Mouse (Mus musculus) C2C12 (cell line): ENCODE measurements around the gene Maf. TPM values are rescaled to one million over a fixed set of nuclear protein-coding genes. Genes with fewer than 3 reads are reported as not detected.

Source experiments
- H3K27me3 ChIP-seq: one replicate; pipeline ENCODE4 v1.6.1; 2011; ENCODE audit not compliant: control insufficient read depth, insufficient read depth, insufficient read length
- H3K36me3 ChIP-seq: one replicate; pipeline ENCODE4 v1.6.1; 2011; ENCODE audit not compliant: control insufficient read depth, insufficient read depth
- H3K4me3 ChIP-seq: one replicate; pipeline ENCODE4 v1.5.1; 2011; ENCODE audit warnings: mild to moderate bottlenecking, control low read depth; ENCODE audit not compliant: poor library complexity, insufficient read depth, severe bottlenecking
- H3K79me2 ChIP-seq: one replicate; pipeline ENCODE4 v1.6.1; 2011; ENCODE audit not compliant: control insufficient read depth, insufficient read depth
- H3K79me3 ChIP-seq: one replicate; pipeline ENCODE4 v1.6.1; 2011; ENCODE audit warnings: low read depth, control low read depth
- H3ac ChIP-seq: one replicate; pipeline ENCODE3; 2011; ENCODE audit warnings: low read depth; ENCODE audit not compliant: control insufficient read depth, insufficient read length
- CEBPB ChIP-seq: IDR thresholded peaks from one replicate; pipeline ENCODE4 v1.6.1; 2011; ENCODE audit warnings: low read depth, mild to moderate bottlenecking, control low read depth, moderate library complexity
- CTCF ChIP-seq: IDR thresholded peaks from one replicate; pipeline ENCODE4 v1.5.1; 2011; ENCODE audit not compliant: control insufficient read depth, insufficient read depth, insufficient read length
- FOSL1 ChIP-seq: IDR thresholded peaks from one replicate; pipeline ENCODE4 v1.8.0; 2011; ENCODE audit warnings: mild to moderate bottlenecking, low read length; ENCODE audit not compliant: poor library complexity, insufficient read depth, severe bottlenecking
- MAX ChIP-seq: IDR thresholded peaks from one replicate; pipeline ENCODE4 v1.6.1; 2011; ENCODE audit warnings: mild to moderate bottlenecking, control low read depth
- MYOD1 ChIP-seq: IDR thresholded peaks from one replicate; pipeline ENCODE4 v1.6.1; 2011; ENCODE audit warnings: low read depth; ENCODE audit not compliant: control insufficient read depth, insufficient read length
- MYOG ChIP-seq: IDR thresholded peaks from one replicate; pipeline ENCODE4 v1.6.1; 2011; ENCODE audit not compliant: control insufficient read depth, insufficient read length; ENCODE audit errors: extremely low read depth
- USF1 ChIP-seq: IDR thresholded peaks from one replicate; pipeline ENCODE4 v1.6.1; 2011; ENCODE audit warnings: low read depth, mild to moderate bottlenecking, control low read depth, moderate library complexity
- polyA plus RNA-seq: library from polyadenylated mRNA; unstranded; fragments of >200 nt; fragmentation: generic; extraction: Trizol; gene quantifications from one replicate; pipeline ENCODE4 v1.2.1, GENCODE M21; 2012; ENCODE audit warnings: missing spikeins

Gene Maf
- polyA plus RNA-seq, 1 experiment: 0.60 TPM

DNA sequence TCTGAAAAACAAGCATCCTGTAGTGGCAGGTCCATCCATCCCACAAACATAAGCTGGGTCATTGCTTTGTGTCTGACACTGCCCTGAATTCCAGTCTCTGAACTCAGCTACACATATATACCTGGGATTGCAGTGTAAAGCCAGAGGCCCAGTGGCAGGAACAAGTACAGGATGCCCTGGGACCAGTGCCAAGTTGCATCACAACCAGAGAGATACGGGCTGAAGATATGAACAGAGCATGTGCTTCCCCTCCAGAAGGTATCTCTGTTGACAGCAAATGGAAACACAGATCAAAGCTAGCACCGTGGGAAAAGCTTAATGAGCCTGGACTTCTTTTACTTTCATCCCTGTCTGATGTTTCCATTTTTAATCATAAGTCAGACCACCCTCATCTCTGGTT lies 38.1 kb upstream of the Maf start:
- TF ChIP-seq CTCF (no peak), CEBPB (no peak), USF1 (no peak), MAX (no peak), MYOG (no peak), MYOD1 (no peak), FOSL1 (no peak)
- no peak overlapping the region for H3K4me3 ChIP-seq
- no peaks in the 10 kb centered on the region for H3K79me3 ChIP-seq
- H3K27me3 ChIP-seq: no peaks in the 10 kb centered on the region
- H3K79me2 ChIP-seq: no peaks in the 10 kb centered on the region
- no peak overlapping the region for H3ac ChIP-seq
- H3K36me3 ChIP-seq: no peaks in the 10 kb centered on the region

GRCm38 (mm10) chr8:115743441-115743840 lies 35.8 kb upstream of the Maf start:
- H3ac ChIP-seq: no peak overlapping the region
- H3K79me2 ChIP-seq: no peaks in the 10 kb centered on the region
- TF ChIP-seq MAX: no peak
- no peak for TF ChIP-seq CEBPB
- no peak for TF ChIP-seq MYOG
- TF ChIP-seq USF1: no peak
- no peak for TF ChIP-seq MYOD1
- no peak for TF ChIP-seq CTCF
- TF ChIP-seq FOSL1: no peak
- no peaks in the 10 kb centered on the region for H3K27me3 ChIP-seq
- H3K4me3 ChIP-seq: no peak overlapping the region
- no peaks in the 10 kb centered on the region for H3K36me3 ChIP-seq
- H3K79me3 ChIP-seq: no peaks in the 10 kb centered on the region

- TF ChIP-seq MAX (no peak), USF1 (no peak)
- Histone ChIP-seq H3K36me3 (no peaks in the 10 kb centered on the region), H3K27me3 (no peaks in the 10 kb centered on the region), H3K79me2 (no peaks in the 10 kb centered on the region), H3ac (no peak overlapping the region), H3K4me3 (no peak overlapping the region), H3K79me3 (no peaks in the 10 kb centered on the region)
Measured at GRCm38 (mm10) chr8:115742646-115743045, 35.1 kb upstream of the Maf start.

DNA sequence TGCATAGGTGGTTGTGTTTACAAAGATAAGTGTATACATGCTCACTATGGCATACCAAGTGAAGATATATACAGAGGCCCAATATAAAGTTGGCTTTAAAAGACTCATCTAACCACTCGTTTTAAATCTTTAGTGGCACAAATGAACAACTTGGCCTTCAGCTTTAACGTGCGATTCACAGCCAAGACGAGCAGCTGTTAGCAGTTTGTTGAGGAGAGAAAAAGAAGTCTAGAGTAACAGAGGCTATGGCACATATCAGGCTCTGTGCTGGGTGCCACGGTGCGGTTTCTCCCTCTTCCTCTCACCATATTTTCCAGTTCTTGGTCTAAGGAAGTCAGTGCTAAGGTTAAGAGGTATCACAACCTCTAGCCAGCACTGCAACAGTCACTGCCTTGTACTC lies 34.4 kb upstream of the Maf start:
- Histone ChIP-seq H3K36me3 (no peaks in the 10 kb centered on the region), H3K4me3 (no peak overlapping the region), H3ac (no peak overlapping the region), H3K79me3 (no peaks in the 10 kb centered on the region), H3K79me2 (no peaks in the 10 kb centered on the region), H3K27me3 (no peaks in the 10 kb centered on the region)
- no peak for TF ChIP-seq FOSL1
- no peak for TF ChIP-seq CTCF
- TF ChIP-seq CEBPB: no peak
- TF ChIP-seq USF1: no peak
- no peak for TF ChIP-seq MYOD1
- TF ChIP-seq MYOG: no peak
- TF ChIP-seq MAX: no peak

DNA sequence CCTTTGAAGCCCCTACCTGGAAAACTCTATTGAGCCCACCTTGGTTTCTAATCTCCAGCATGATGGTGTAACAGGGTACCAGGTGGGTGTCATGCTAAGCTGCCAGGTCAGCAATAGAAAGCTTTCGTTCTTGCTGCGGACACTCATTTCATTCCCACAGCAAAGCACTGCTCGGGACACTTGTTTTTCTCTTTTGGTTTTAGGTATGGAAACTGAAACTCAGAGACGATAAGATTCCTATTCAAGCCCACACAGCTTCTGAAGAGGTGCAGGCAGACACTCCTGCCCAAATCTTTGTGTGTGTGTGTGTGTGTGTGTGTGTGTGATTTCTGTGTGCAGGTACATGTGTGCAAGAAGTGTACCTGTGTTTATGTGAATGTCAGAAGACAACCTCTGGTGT lies 32.2 kb upstream of the Maf start:
- TF ChIP-seq MAX (no peak), MYOG (no peak), USF1 (no peak), CTCF (no peak), MYOD1 (no peak), CEBPB (no peak), FOSL1 (no peak)
- H3K79me3 ChIP-seq: no peaks in the 10 kb centered on the region
- H3K4me3 ChIP-seq: no peak overlapping the region

DNA sequence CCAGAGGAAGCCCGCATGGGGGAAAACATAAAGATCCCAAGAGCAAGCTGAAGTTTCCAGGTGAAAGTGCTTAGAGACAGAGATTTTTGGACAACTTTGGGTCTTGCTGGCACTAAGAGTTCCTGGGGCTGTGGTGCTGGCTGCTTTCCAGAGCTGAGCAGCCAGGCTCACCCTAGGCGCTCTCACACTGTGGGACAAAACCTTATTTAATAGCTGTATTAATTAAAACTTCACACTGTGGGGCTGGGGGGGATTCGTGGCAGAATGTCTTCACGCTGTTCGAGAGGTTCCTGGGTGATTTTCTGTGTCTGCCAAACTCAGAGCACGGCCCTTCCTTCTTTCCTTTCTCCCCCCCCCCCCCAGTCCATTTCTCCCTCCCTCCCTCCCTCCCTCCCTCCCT lies 24.8 kb upstream of the Maf start:
- no peaks in the 10 kb centered on the region for H3K27me3 ChIP-seq

More for the DNA sequence above, 32.2 kb upstream of the Maf start:
- H3ac ChIP-seq: no peak overlapping the region
- H3K27me3 ChIP-seq: no peaks in the 10 kb centered on the region
- H3K79me2 ChIP-seq: no peaks in the 10 kb centered on the region
- no peaks in the 10 kb centered on the region for H3K36me3 ChIP-seq

More for the DNA sequence above, 24.8 kb upstream of the Maf start:
- H3K79me3 ChIP-seq: no peaks in the 10 kb centered on the region
- no peaks in the 10 kb centered on the region for H3K36me3 ChIP-seq
- H3K79me2 ChIP-seq: no peaks in the 10 kb centered on the region
- H3K4me3 ChIP-seq: no peak overlapping the region
- H3ac ChIP-seq: no peak overlapping the region
- no peak for TF ChIP-seq MYOD1
- no peak for TF ChIP-seq CEBPB
- no peak for TF ChIP-seq MAX
- no peak for TF ChIP-seq FOSL1
- TF ChIP-seq CTCF: no peak
- no peak for TF ChIP-seq USF1
- no peak for TF ChIP-seq MYOG
